Mouse (Mus musculus) midbrain, embryonic 11.5 days (tissue): Measurements from ENCODE around the gene Gm43191. TPM values are rescaled to one million over a fixed set of nuclear protein-coding genes. Genes with fewer than 3 reads are reported as not detected.

Source experiments
- ATAC-seq: fragments of 200-750 bp; cut with Nextera tagmentation; 2 replicates; pipeline ENCODE4 v1.8.0; 2017; ENCODE audit warnings: moderate TSS enrichment, moderate library complexity; ENCODE audit not compliant: low FRiP score
- DNase-seq: peaks from one replicate; pipeline ENCODE4 v3.0.0; 2015; ENCODE audit warnings: low spot score; ENCODE audit errors: missing footprints
- H3K27ac ChIP-seq: fragments of 300-500 bp; sonication (generic); 2 replicates; pipeline ENCODE4 v1.5.1; 2014; ENCODE audit warnings: low read depth, low read length
- H3K27me3 ChIP-seq: fragments of 300-500 bp; sonication (generic); 2 replicates; pipeline ENCODE4 v1.6.1; 2014; ENCODE audit warnings: mild to moderate bottlenecking, low read length, moderate library complexity, mixed read lengths; ENCODE audit not compliant: control insufficient read depth, insufficient read depth
- H3K36me3 ChIP-seq: fragments of 300-500 bp; sonication (generic); 2 replicates; pipeline ENCODE4 v1.6.1; 2014; ENCODE audit warnings: mild to moderate bottlenecking, low read length, moderate library complexity, mixed read lengths; ENCODE audit not compliant: control insufficient read depth, insufficient read depth
- H3K4me1 ChIP-seq: fragments of 300-500 bp; sonication (generic); 2 replicates; pipeline ENCODE4 v1.6.1; 2014; ENCODE audit warnings: low read length; ENCODE audit not compliant: control insufficient read depth, insufficient read depth
- H3K4me2 ChIP-seq: fragments of 300-500 bp; sonication (generic); 2 replicates; pipeline ENCODE4 v1.6.1; 2014; ENCODE audit warnings: mild to moderate bottlenecking, moderate library complexity
- H3K4me3 ChIP-seq: fragments of 300-500 bp; sonication (generic); 2 replicates; pipeline ENCODE4 v1.5.1; 2014; ENCODE audit warnings: low read depth, low read length
- H3K9ac ChIP-seq: fragments of 300-500 bp; sonication (generic); 2 replicates; pipeline ENCODE4 v1.6.1; 2014; ENCODE audit warnings: low read length
- H3K9me3 ChIP-seq: fragments of 300-500 bp; sonication (generic); 2 replicates; pipeline ENCODE4 v1.6.1; 2016; ENCODE audit warnings: low read length; ENCODE audit not compliant: control insufficient read depth
- WGBS: fragments of 180-500 bp; shearing (Covaris S2); extraction: QIAGEN DNeasy Blood & Tissue Kit; methylation state at CpG from one replicate; pipeline ENCODE4 v1.1.7; 2014; 5-methylcytosine and 5-hydroxymethylcytosine counted together
- polyA plus RNA-seq: library from polyadenylated mRNA; unstranded; fragments of >200 nt; fragmentation: Nextera tagmentation; extraction: Ambion mirVana; gene quantifications from 2 replicates; pipeline ENCODE4 v1.2.1, GENCODE M21; 2014

Gene Gm43191
- not detected in 2 replicates for polyA plus RNA-seq

GRCm38 (mm10) chr3:116681160-116681559 lies at the start of gene Gm43191:
TSS of gene Gm43191 (minus strand) at chr3:116681260.
- H3K4me3 ChIP-seq, result no peak within 1 kb of the TSS
- H3K36me3 ChIP-seq, result no peaks in the 10 kb centered on the region
- H3K4me1 ChIP-seq, result no peaks in the 10 kb centered on the region
- no peak for ATAC-seq
- H3K4me2 ChIP-seq, result no peak within 1 kb of the TSS
- no peak for DNase-seq
- no peak within 1 kb of the TSS for H3K9ac ChIP-seq
- H3K9me3 ChIP-seq, result no peaks in the 10 kb centered on the region
- no peak within 1 kb of the TSS for H3K27ac ChIP-seq
- no peaks in the 10 kb centered on the region for H3K27me3 ChIP-seq
- 89% methylated on average over 1 of the region's 1 CpGs for WGBS

GRCm38 (mm10) chr3:116729483-116730174 lies 48.6 kb upstream of the Gm43191 start:
- no peak overlapping the region for H3K4me3 ChIP-seq
- H3K36me3 ChIP-seq, result no peaks in the 10 kb centered on the region
- H3K27ac ChIP-seq, result no peak overlapping the region
- no peak for ATAC-seq
- H3K9me3 ChIP-seq, result no peaks in the 10 kb centered on the region
- 79% methylated on average over 2 of the region's 2 CpGs for WGBS
- peak; percentile 75 for DNase-seq
- H3K27me3 ChIP-seq, result no peaks in the 10 kb centered on the region
- H3K9ac ChIP-seq, result no peak overlapping the region
- H3K4me2 ChIP-seq, result no peak overlapping the region
- H3K4me1 ChIP-seq, result no peaks in the 10 kb centered on the region

DNA sequence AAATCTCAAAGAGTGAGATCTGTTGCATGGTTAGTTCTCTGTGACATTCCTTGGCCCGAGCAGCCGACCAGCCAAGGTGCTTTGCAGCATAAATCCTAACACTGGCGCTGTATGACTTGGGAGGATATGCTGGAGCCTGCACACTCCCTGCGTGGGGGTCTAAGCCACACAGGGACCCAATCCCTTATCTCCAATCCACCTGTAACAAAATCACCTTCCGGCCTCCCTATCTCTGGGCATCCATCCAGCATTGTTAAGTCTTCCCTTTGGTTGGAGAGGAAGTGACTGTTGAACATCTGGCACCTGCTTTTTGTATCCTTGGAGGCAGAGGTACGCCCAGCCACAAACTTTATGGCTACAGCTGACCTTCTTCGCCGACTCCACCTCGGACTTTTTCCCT lies 45.7 kb upstream of the Gm43191 start:
- DNase-seq (no peak), ATAC-seq (no peak)
- Histone ChIP-seq H3K4me2 (no peak overlapping the region), H3K4me3 (no peak overlapping the region), H3K27me3 (no peaks in the 10 kb centered on the region), H3K36me3 (no peaks in the 10 kb centered on the region), H3K27ac (no peak overlapping the region), H3K9ac (no peak overlapping the region), H3K9me3 (no peaks in the 10 kb centered on the region), H3K4me1 (no peaks in the 10 kb centered on the region)
- WGBS, result 77% methylated on average over 9 of the region's 9 CpGs

DNA sequence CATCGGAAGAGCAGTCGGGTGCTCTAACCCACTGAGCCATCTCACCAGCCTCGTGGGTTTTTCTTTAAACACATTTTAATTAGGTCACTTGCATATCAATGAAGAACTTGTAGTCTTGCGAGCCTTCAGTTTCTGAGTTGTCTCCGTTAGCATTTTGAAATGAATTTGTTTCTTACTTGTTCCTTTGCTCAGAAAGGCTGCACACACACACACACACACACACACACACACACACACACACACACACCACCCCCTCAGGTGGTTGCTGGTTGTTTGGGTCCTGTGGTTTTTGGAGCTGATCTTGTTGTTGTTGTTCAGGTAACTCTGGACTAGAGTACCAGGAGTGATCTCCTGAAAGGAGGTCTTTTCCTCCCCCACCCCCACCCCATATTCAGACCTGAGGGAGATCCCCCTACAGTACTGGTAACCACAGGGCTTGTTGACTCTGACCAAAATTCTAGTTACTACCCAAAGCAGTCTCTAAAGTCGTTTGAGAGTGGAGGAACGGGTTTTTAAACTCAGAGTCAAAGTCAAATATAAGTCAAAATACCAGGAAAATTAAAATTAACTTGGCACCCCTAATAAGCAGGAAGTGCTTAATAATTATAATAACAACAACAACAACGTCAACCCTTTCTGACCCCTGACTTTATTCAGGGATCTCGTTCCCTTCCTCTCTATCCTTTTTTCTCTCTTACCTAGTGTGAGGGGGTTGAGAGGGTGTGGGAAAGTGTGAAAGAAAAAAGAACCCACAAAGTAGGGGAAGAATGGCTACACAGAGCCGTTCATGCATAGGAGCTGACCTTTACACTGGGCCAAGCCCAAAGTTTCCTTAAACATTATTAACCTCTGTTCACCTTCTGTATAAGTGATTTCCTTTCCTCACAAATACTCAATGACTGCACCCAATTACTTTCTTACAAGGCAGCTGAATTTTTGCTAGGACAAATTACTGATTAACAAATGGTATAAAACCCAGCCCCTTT lies 42.7 kb upstream of the Gm43191 start:
- ATAC-seq, result no peak
- H3K9ac ChIP-seq, result no peak overlapping the region
- H3K27me3 ChIP-seq, result no peaks in the 10 kb centered on the region
- no peaks in the 10 kb centered on the region for H3K36me3 ChIP-seq
- no peak overlapping the region for H3K4me2 ChIP-seq
- WGBS, result 55% methylated on average over 10 of the region's 10 CpGs
- no peak overlapping the region for H3K4me3 ChIP-seq
- H3K4me1 ChIP-seq, result no peaks in the 10 kb centered on the region
- DNase-seq, result no peak
- H3K27ac ChIP-seq, result no peak overlapping the region
- no peaks in the 10 kb centered on the region for H3K9me3 ChIP-seq

- ATAC-seq, result no peak
- WGBS, result 81% methylated on average over 4 of the region's 4 CpGs
- H3K9ac ChIP-seq, result no peak overlapping the region
These were observed 41.9 kb upstream of the Gm43191 start for GRCm38 (mm10) chr3:116722980-116723379.

DNA sequence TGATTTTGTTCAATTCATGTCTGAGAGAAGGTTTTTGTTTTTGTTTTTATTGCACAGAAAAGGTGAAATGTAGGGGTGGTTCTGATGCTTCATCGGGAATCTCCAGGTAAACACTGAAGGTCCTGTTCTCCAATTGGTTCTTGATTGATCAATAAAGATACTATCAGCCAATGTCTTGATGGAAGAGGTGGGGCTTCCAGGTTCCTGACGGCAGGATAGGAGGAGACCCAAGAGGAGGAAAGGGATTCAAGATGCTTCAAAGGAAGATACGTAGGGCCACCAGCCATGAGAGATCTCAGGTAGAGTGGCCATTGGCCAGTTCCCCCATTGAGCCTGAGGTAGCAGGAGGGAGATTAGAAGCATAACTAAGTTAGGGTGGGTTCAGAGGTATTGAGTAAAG lies 37.9 kb upstream of the Gm43191 start:
- Histone ChIP-seq H3K4me1 (no peaks in the 10 kb centered on the region), H3K27me3 (no peaks in the 10 kb centered on the region), H3K9me3 (no peaks in the 10 kb centered on the region), H3K36me3 (no peaks in the 10 kb centered on the region), H3K9ac (no peak overlapping the region), H3K4me3 (no peak overlapping the region), H3K27ac (no peak overlapping the region), H3K4me2 (no peak overlapping the region)
- no peak for ATAC-seq
- WGBS, result 59% methylated on average over 3 of the region's 3 CpGs
- DNase-seq, result no peak

More at GRCm38 (mm10) chr3:116722980-116723379, 41.9 kb upstream of the Gm43191 start:
- no peak for DNase-seq
- no peak overlapping the region for H3K4me2 ChIP-seq
- no peaks in the 10 kb centered on the region for H3K36me3 ChIP-seq
- no peaks in the 10 kb centered on the region for H3K27me3 ChIP-seq
- no peak overlapping the region for H3K4me3 ChIP-seq
- no peaks in the 10 kb centered on the region for H3K4me1 ChIP-seq
- no peaks in the 10 kb centered on the region for H3K9me3 ChIP-seq
- H3K27ac ChIP-seq, result no peak overlapping the region

- 41% methylated on average over 5 of the region's 5 CpGs for WGBS
- no peak overlapping the region; the same call in 1 of the 2 replicates for H3K4me2 ChIP-seq
These were observed 32.0 kb upstream of the Gm43191 start for GRCm38 (mm10) chr3:116713031-116713430.

DNA sequence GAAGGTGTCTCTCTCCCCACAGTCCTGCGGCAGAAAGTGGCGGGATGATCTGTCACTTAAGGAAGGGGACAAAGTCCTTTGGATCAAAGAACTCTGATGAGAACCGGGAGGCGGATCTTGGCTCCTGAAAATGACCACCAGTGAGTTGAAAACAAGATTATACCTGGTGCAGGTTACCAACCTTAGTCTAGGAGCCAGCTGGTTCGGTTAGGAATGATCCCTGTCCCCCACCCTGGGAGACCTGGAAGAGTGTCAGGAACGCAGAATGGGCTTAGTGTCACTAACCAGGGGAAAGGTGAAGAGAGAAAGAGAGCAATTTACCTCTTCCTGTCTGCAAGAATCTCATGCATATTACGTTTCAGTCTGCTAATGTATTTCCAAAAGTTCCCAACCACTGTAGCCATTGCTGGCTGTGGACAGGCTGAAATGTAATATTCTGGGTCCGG lies 31.4 kb upstream of the Gm43191 start, which contains the start of gene Slc35a3:
Gene Slc35a3, minus strand, starts transcription at position 396 of the 446 bp plus-strand sequence.
- Histone ChIP-seq H3K27ac (peak within 1 kb of the TSS; percentile 35; the same call in 1 of the 2 replicates), H3K9me3 (no peaks in the 10 kb centered on the region), H3K36me3 (no peaks in the 10 kb centered on the region), H3K4me2 (peak within 1 kb of the TSS; percentile 79), H3K27me3 (0 out of 2 replicates have a peak, but pooled peaks cover 4% of the 10 kb centered on the region), H3K4me1 (peaks cover 4% of the 10 kb centered on the region; the same call in 1 of the 2 replicates), H3K9ac (peak within 1 kb of the TSS; percentile 91), H3K4me3 (peak within 1 kb of the TSS; percentile 85)
- ATAC-seq, result peak; percentile 20; the same call in 1 of the 2 replicates
- WGBS, result 4% methylated on average over 8 of the region's 8 CpGs
- DNase-seq, result no peak

More at GRCm38 (mm10) chr3:116713031-116713430, 32.0 kb upstream of the Gm43191 start:
- ATAC-seq (no peak), DNase-seq (peak; percentile 86)
- H3K4me3 ChIP-seq, result no peak overlapping the region
- H3K27me3 ChIP-seq, result 0 out of 2 replicates have a peak, but pooled peaks cover 4% of the 10 kb centered on the region
- H3K27ac ChIP-seq, result no peak overlapping the region
- H3K4me1 ChIP-seq, result peaks cover 4% of the 10 kb centered on the region; the same call in 1 of the 2 replicates
- H3K9ac ChIP-seq, result no peak overlapping the region
- no peaks in the 10 kb centered on the region for H3K36me3 ChIP-seq
- no peaks in the 10 kb centered on the region for H3K9me3 ChIP-seq
